Mouse (Mus musculus): ENCODE measurements around the gene Lyz2. TPM values are rescaled to one million over a fixed set of nuclear protein-coding genes. Genes with fewer than 3 reads are reported as not detected.
"Not testable (repeated sequence)": the region's sequence is repeated elsewhere in the genome, so short reads cannot be mapped to it uniquely, and the experiment has no call there.

The Lyz2 gene
- polyA plus RNA-seq, 1 experiment from 2014 or later = 11.1 TPM

GRCm38 (mm10) chr10:117301688-117302087 is 19.6 kb upstream of the Lyz2 start:
- 95% methylated on average over 1 of the region's 1 CpGs for WGBS
- H3K27me3 ChIP-seq (ENCODE audit: control insufficient read depth, insufficient read depth, low read length) = no peaks in the 10 kb centered on the region

GRCm38 (mm10) chr10:117299901-117300520 is 17.9 kb upstream of the Lyz2 start:
- DNase-seq (ENCODE audit: low spot score) (no peak), ATAC-seq (replicated peaks; ENCODE audit: low FRiP score) (no peak)
- H3K9ac ChIP-seq (ENCODE audit: low read length) = no peak overlapping the region
- H3K4me1 ChIP-seq (replicated peaks; ENCODE audit: control insufficient read depth, insufficient read depth, low read length) = no peaks in the 10 kb centered on the region
- H3K4me3 ChIP-seq (ENCODE audit: low read depth, low read length) = no peak overlapping the region
- no peak overlapping the region for H3K4me2 ChIP-seq (ENCODE audit: low read depth, low read length, severe bottlenecking)
- no peaks in the 10 kb centered on the region for H3K27me3 ChIP-seq (ENCODE audit: control insufficient read depth, insufficient read depth, low read length)
- 85% methylated on average over 5 of the region's 5 CpGs for WGBS
- no peaks in the 10 kb centered on the region for H3K36me3 ChIP-seq (ENCODE audit: control insufficient read depth, insufficient read depth, low read length)
- H3K27ac ChIP-seq (ENCODE audit: low read depth, low read length) = no peak overlapping the region
- no peaks in the 10 kb centered on the region for H3K9me3 ChIP-seq (ENCODE audit: control insufficient read depth, low read length)

More at GRCm38 (mm10) chr10:117301688-117302087, 19.6 kb upstream of the Lyz2 start:
- DNase-seq (ENCODE audit: low spot score) (no peak), ATAC-seq (replicated peaks; ENCODE audit: low FRiP score) (no peak)
- Histone ChIP-seq H3K4me2 (ENCODE audit: low read depth, low read length, severe bottlenecking) (no peak overlapping the region), H3K4me1 (replicated peaks; ENCODE audit: control insufficient read depth, insufficient read depth, low read length) (no peaks in the 10 kb centered on the region), H3K36me3 (ENCODE audit: control insufficient read depth, insufficient read depth, low read length) (no peaks in the 10 kb centered on the region), H3K4me3 (ENCODE audit: low read depth, low read length) (no peak overlapping the region), H3K9me3 (ENCODE audit: control insufficient read depth, low read length) (no peaks in the 10 kb centered on the region), H3K27ac (ENCODE audit: low read depth, low read length) (no peak overlapping the region), H3K9ac (ENCODE audit: low read length) (no peak overlapping the region)

GRCm38 (mm10) chr10:117299106-117299505 is 17.0 kb upstream of the Lyz2 start:
- Histone ChIP-seq H3K4me2 (ENCODE audit: low read depth, low read length, severe bottlenecking) (no peak overlapping the region), H3K36me3 (ENCODE audit: control insufficient read depth, insufficient read depth, low read length) (no peaks in the 10 kb centered on the region), H3K27me3 (ENCODE audit: control insufficient read depth, insufficient read depth, low read length) (no peaks in the 10 kb centered on the region), H3K27ac (ENCODE audit: low read depth, low read length) (no peak overlapping the region), H3K9ac (ENCODE audit: low read length) (no peak overlapping the region), H3K4me1 (replicated peaks; ENCODE audit: control insufficient read depth, insufficient read depth, low read length) (no peaks in the 10 kb centered on the region), H3K4me3 (ENCODE audit: low read depth, low read length) (no peak overlapping the region), H3K9me3 (ENCODE audit: control insufficient read depth, low read length) (no peaks in the 10 kb centered on the region)
- 88% methylated on average over 4 of the region's 4 CpGs for WGBS
- DNase-seq (ENCODE audit: low spot score) (no peak), ATAC-seq (replicated peaks; ENCODE audit: low FRiP score) (no peak)

GRCm38 (mm10) chr10:117298336-117298735 is 16.2 kb upstream of the Lyz2 start:
- Histone ChIP-seq H3K36me3 (ENCODE audit: control insufficient read depth, insufficient read depth, low read length) (no peaks in the 10 kb centered on the region), H3K27ac (ENCODE audit: low read depth, low read length) (no peak overlapping the region), H3K4me1 (replicated peaks; ENCODE audit: control insufficient read depth, insufficient read depth, low read length) (no peaks in the 10 kb centered on the region), H3K9me3 (ENCODE audit: control insufficient read depth, low read length) (no peaks in the 10 kb centered on the region), H3K27me3 (ENCODE audit: control insufficient read depth, insufficient read depth, low read length) (no peaks in the 10 kb centered on the region), H3K4me2 (ENCODE audit: low read depth, low read length, severe bottlenecking) (no peak overlapping the region), H3K9ac (ENCODE audit: low read length) (no peak overlapping the region), H3K4me3 (ENCODE audit: low read depth, low read length) (no peak overlapping the region)
- no peak for ATAC-seq (replicated peaks; ENCODE audit: low FRiP score)
- WGBS = 88% methylated on average over 6 of the region's 6 CpGs
- no peak for DNase-seq (ENCODE audit: low spot score)

- DNase-seq (ENCODE audit: low spot score) = no peak
- ATAC-seq (replicated peaks; ENCODE audit: low FRiP score) = no peak
- 86% methylated on average over 5 of the region's 5 CpGs for WGBS
- Histone ChIP-seq H3K27ac (ENCODE audit: low read depth, low read length) (no peak within 1 kb of the TSS), H3K4me2 (ENCODE audit: low read depth, low read length, severe bottlenecking) (no peak within 1 kb of the TSS), H3K4me1 (replicated peaks; ENCODE audit: control insufficient read depth, insufficient read depth, low read length) (no peaks in the 10 kb centered on the region), H3K36me3 (ENCODE audit: control insufficient read depth, insufficient read depth, low read length) (no peaks in the 10 kb centered on the region), H3K4me3 (ENCODE audit: low read depth, low read length) (no peak within 1 kb of the TSS), H3K9ac (ENCODE audit: low read length) (no peak within 1 kb of the TSS), H3K27me3 (ENCODE audit: control insufficient read depth, insufficient read depth, low read length) (no peaks in the 10 kb centered on the region), H3K9me3 (ENCODE audit: control insufficient read depth, low read length) (no peaks in the 10 kb centered on the region)
Observed at GRCm38 (mm10) chr10:117292671-117293070, 10.6 kb upstream of the Lyz2 start, which contains the start of gene Lyz1. Gene Lyz1, minus strand, starts transcription at chr10:117292868.

GRCm38 (mm10) chr10:117290936-117291335 is 8.8 kb upstream of the Lyz2 start:
- WGBS = 88% methylated on average over 6 of the region's 6 CpGs
- not testable (repeated sequence) for H3K27me3 ChIP-seq (ENCODE audit: control insufficient read depth, insufficient read depth, low read length); H3K4me2 ChIP-seq (ENCODE audit: low read depth, low read length, severe bottlenecking); H3K36me3 ChIP-seq (ENCODE audit: control insufficient read depth, insufficient read depth, low read length); H3K9me3 ChIP-seq (ENCODE audit: control insufficient read depth, low read length); H3K4me1 ChIP-seq (replicated peaks; ENCODE audit: control insufficient read depth, insufficient read depth, low read length); ATAC-seq (replicated peaks; ENCODE audit: low FRiP score); DNase-seq (ENCODE audit: low spot score); H3K4me3 ChIP-seq (ENCODE audit: low read depth, low read length); H3K9ac ChIP-seq (ENCODE audit: low read length); H3K27ac ChIP-seq (ENCODE audit: low read depth, low read length)

GRCm38 (mm10) chr10:117290046-117290870 is 8.1 kb upstream of the Lyz2 start:
- no peaks in the 10 kb centered on the region for H3K9me3 ChIP-seq (ENCODE audit: control insufficient read depth, low read length)
- 58% methylated on average over 6 of the region's 6 CpGs for WGBS
- no peaks in the 10 kb centered on the region for H3K4me1 ChIP-seq (replicated peaks; ENCODE audit: control insufficient read depth, insufficient read depth, low read length)
- ATAC-seq (replicated peaks; ENCODE audit: low FRiP score) (no peak), DNase-seq (ENCODE audit: low spot score) (no peak)
- H3K36me3 ChIP-seq (ENCODE audit: control insufficient read depth, insufficient read depth, low read length) = no peaks in the 10 kb centered on the region
- H3K27ac ChIP-seq (ENCODE audit: low read depth, low read length) = no peak overlapping the region
- H3K27me3 ChIP-seq (ENCODE audit: control insufficient read depth, insufficient read depth, low read length) = no peaks in the 10 kb centered on the region
- no peak overlapping the region for H3K9ac ChIP-seq (ENCODE audit: low read length)
- H3K4me2 ChIP-seq (ENCODE audit: low read depth, low read length, severe bottlenecking) = no peak overlapping the region
- H3K4me3 ChIP-seq (ENCODE audit: low read depth, low read length) = no peak overlapping the region

GRCm38 (mm10) chr10:117289034-117289505 is 6.9 kb upstream of the Lyz2 start:
- H3K27ac ChIP-seq (ENCODE audit: low read depth, low read length); H3K9me3 ChIP-seq (ENCODE audit: control insufficient read depth, low read length); H3K4me1 ChIP-seq (replicated peaks; ENCODE audit: control insufficient read depth, insufficient read depth, low read length); DNase-seq (ENCODE audit: low spot score); H3K27me3 ChIP-seq (ENCODE audit: control insufficient read depth, insufficient read depth, low read length); H3K9ac ChIP-seq (ENCODE audit: low read length); H3K4me3 ChIP-seq (ENCODE audit: low read depth, low read length); H3K36me3 ChIP-seq (ENCODE audit: control insufficient read depth, insufficient read depth, low read length); H3K4me2 ChIP-seq (ENCODE audit: low read depth, low read length, severe bottlenecking); ATAC-seq (replicated peaks; ENCODE audit: low FRiP score): not testable (repeated sequence)
- WGBS = 90% methylated on average over 5 of the region's 5 CpGs

Measured in forebrain, embryonic 11.5 days (tissue).